Mouse (Mus musculus) myocyte (in vitro differentiated cells): ENCODE measurements around the gene Kif4. TPM values are rescaled to one million over a fixed set of nuclear protein-coding genes. Genes with fewer than 3 reads are reported as not detected.

Source experiments
- H3K27me3 ChIP-seq: one replicate; pipeline ENCODE4 v1.6.1; 2011; ENCODE audit not compliant: control insufficient read depth, insufficient read depth, insufficient read length
- H3K36me3 ChIP-seq: one replicate; pipeline ENCODE4 v1.6.1; 2011; ENCODE audit not compliant: control insufficient read depth, insufficient read depth
- H3K4me2 ChIP-seq: one replicate; pipeline ENCODE4 v1.6.1; 2011; ENCODE audit warnings: low read depth, control low read depth
- H3K4me3 ChIP-seq: one replicate; pipeline ENCODE4 v1.5.1; 2011; ENCODE audit warnings: mild to moderate bottlenecking, control low read depth, moderate library complexity
- H3K79me2 ChIP-seq: one replicate; pipeline ENCODE4 v1.6.1; 2011; ENCODE audit not compliant: control insufficient read depth, insufficient read depth
- H3ac ChIP-seq: one replicate; pipeline ENCODE4 v1.6.1; 2011; ENCODE audit not compliant: control insufficient read depth, insufficient read length
- CEBPB ChIP-seq: IDR thresholded peaks from 2 replicates; pipeline ENCODE4 v1.6.1; 2011; ENCODE audit warnings: mild to moderate bottlenecking, moderate library complexity; ENCODE audit not compliant: poor library complexity, insufficient read depth, severe bottlenecking
- E2F4 ChIP-seq: IDR thresholded peaks from one replicate; pipeline ENCODE4 v1.6.1; 2011; ENCODE audit warnings: mild to moderate bottlenecking, control low read depth, moderate library complexity; ENCODE audit not compliant: insufficient read depth
- MAX ChIP-seq: IDR thresholded peaks from one replicate; pipeline ENCODE4 v1.6.1; 2011; ENCODE audit warnings: low read depth, mild to moderate bottlenecking, control low read depth
- MYOD1 ChIP-seq, 3 experiments: IDR thresholded peaks; one replicate each; pipeline ENCODE4 v1.6.1; 2011; ENCODE audit warnings: control low read depth in 2 of 3, low read depth in 2 of 3, mild to moderate bottlenecking in 2 of 3, moderate library complexity in 1 of 3; ENCODE audit not compliant: insufficient read length in 2 of 3, control insufficient read depth in 1 of 3
- MYOG ChIP-seq, 3 experiments: IDR thresholded peaks; one replicate each; pipeline ENCODE4 v1.6.1; 2011; ENCODE audit warnings: control low read depth in 2 of 3, low read depth in 2 of 3, mild to moderate bottlenecking in 2 of 3; ENCODE audit not compliant: insufficient read length in 2 of 3, control insufficient read depth in 1 of 3, insufficient read depth in 1 of 3
- POLR2A ChIP-seq: IDR thresholded peaks from one replicate; pipeline ENCODE4 v1.6.1; 2011; ENCODE audit warnings: low read depth, mild to moderate bottlenecking, control low read depth, moderate library complexity; ENCODE audit not compliant: insufficient read length
- POLR2AphosphoS2 ChIP-seq: IDR thresholded peaks from one replicate; pipeline ENCODE4 v1.6.1; 2011; ENCODE audit warnings: low read depth, control low read depth; ENCODE audit not compliant: insufficient read length
- REST ChIP-seq: IDR thresholded peaks from one replicate; pipeline ENCODE4 v1.6.1; 2011; ENCODE audit warnings: mild to moderate bottlenecking, control low read depth, moderate library complexity; ENCODE audit not compliant: insufficient read depth, insufficient read length
- SRF ChIP-seq: IDR thresholded peaks from one replicate; pipeline ENCODE4 v1.6.1; 2011; ENCODE audit warnings: low read depth; ENCODE audit not compliant: control insufficient read depth, insufficient read length
- TCF12 ChIP-seq: IDR thresholded peaks from one replicate; pipeline ENCODE4 v1.6.1; 2011; ENCODE audit warnings: mild to moderate bottlenecking, control low read depth; ENCODE audit not compliant: poor library complexity, insufficient read depth, severe bottlenecking
- TCF3 ChIP-seq: IDR thresholded peaks from one replicate; pipeline ENCODE4 v1.6.1; 2011; ENCODE audit warnings: low read depth, control low read depth; ENCODE audit not compliant: insufficient read length
- USF1 ChIP-seq: IDR thresholded peaks from one replicate; pipeline ENCODE4 v1.6.1; 2011; ENCODE audit warnings: low read depth, mild to moderate bottlenecking, control low read depth, moderate library complexity
- polyA plus RNA-seq: library from polyadenylated mRNA; unstranded; fragments of >200 nt; fragmentation: generic; extraction: Trizol; gene quantifications from one replicate; pipeline ENCODE4 v1.2.1, GENCODE M21; 2012; ENCODE audit warnings: missing spikeins

Kif4 gene
- polyA plus RNA-seq, 1 experiment = 4.5 TPM

GRCm38 (mm10) chrX:100629076-100629475, 3.5 kb downstream of the Kif4 start:
- TF ChIP-seq USF1 (no peak), SRF (no peak), CEBPB (no peak), TCF3 (no peak), REST (no peak), MYOD1 (IDR thresholded peaks at IDR 0.05; ENCODE audit: control insufficient read depth in 1 of 3, insufficient read length in 2 of 3, low read depth in 2 of 3) (no peak), POLR2AphosphoS2 (no peak), MAX (no peak), TCF12 (no peak), POLR2A (no peak), E2F4 (no peak), MYOG (IDR thresholded peaks at IDR 0.05; ENCODE audit: control insufficient read depth in 1 of 3, insufficient read depth in 1 of 3, insufficient read length in 2 of 3, low read depth in 2 of 3) (no peak)
- H3ac ChIP-seq = no peak overlapping the region
- H3K4me2 ChIP-seq = no peak overlapping the region
- H3K36me3 ChIP-seq = no peaks in the 10 kb centered on the region
- peaks cover 52% of the 10 kb centered on the region for H3K79me2 ChIP-seq
- no peak overlapping the region for H3K4me3 ChIP-seq
- H3K27me3 ChIP-seq = no peaks in the 10 kb centered on the region

GRCm38 (mm10) chrX:100638477-100638876, 12.9 kb downstream of the Kif4 start:
- H3K4me3 ChIP-seq = no peak overlapping the region
- H3K79me2 ChIP-seq = no peaks in the 10 kb centered on the region
- H3K4me2 ChIP-seq = no peak overlapping the region
- H3K27me3 ChIP-seq = no peaks in the 10 kb centered on the region
- H3K36me3 ChIP-seq = no peaks in the 10 kb centered on the region
- TF ChIP-seq USF1 = no peak
- TF ChIP-seq MYOG (IDR thresholded peaks at IDR 0.05; ENCODE audit: control insufficient read depth in 1 of 3, insufficient read depth in 1 of 3, insufficient read length in 2 of 3, low read depth in 2 of 3) = no peak
- TF ChIP-seq MYOD1 (IDR thresholded peaks at IDR 0.05; ENCODE audit: control insufficient read depth in 1 of 3, insufficient read length in 2 of 3, low read depth in 2 of 3) = no peak
- no peak for TF ChIP-seq TCF12
- no peak overlapping the region for H3ac ChIP-seq

GRCm38 (mm10) chrX:100652848-100653247, 27.3 kb downstream of the Kif4 start:
- no peak for TF ChIP-seq MYOG (IDR thresholded peaks at IDR 0.05; ENCODE audit: control insufficient read depth in 1 of 3, insufficient read depth in 1 of 3, insufficient read length in 2 of 3, low read depth in 2 of 3)
- no peak for TF ChIP-seq POLR2A
- TF ChIP-seq TCF3 = no peak
- no peak for TF ChIP-seq REST
- no peak for TF ChIP-seq MAX
- no peak for TF ChIP-seq MYOD1 (IDR thresholded peaks at IDR 0.05; ENCODE audit: control insufficient read depth in 1 of 3, insufficient read length in 2 of 3, low read depth in 2 of 3)
- TF ChIP-seq USF1 = no peak
- TF ChIP-seq TCF12 = no peak
- no peak for TF ChIP-seq CEBPB
- no peak for TF ChIP-seq POLR2AphosphoS2
- no peak for TF ChIP-seq E2F4
- no peak for TF ChIP-seq SRF
- Histone ChIP-seq H3K4me2 (no peak overlapping the region), H3K27me3 (no peaks in the 10 kb centered on the region), H3K4me3 (no peak overlapping the region), H3K36me3 (no peaks in the 10 kb centered on the region), H3K79me2 (peaks cover 10% of the 10 kb centered on the region), H3ac (no peak overlapping the region)

- Histone ChIP-seq H3K4me2 (no peak overlapping the region), H3K27me3 (no peaks in the 10 kb centered on the region), H3ac (no peak overlapping the region), H3K79me2 (no peaks in the 10 kb centered on the region), H3K36me3 (no peaks in the 10 kb centered on the region), H3K4me3 (no peak overlapping the region)
- TF ChIP-seq MAX = no peak
- TF ChIP-seq USF1 = no peak
- no peak for TF ChIP-seq POLR2AphosphoS2
- TF ChIP-seq TCF3 = no peak
- no peak for TF ChIP-seq CEBPB
- TF ChIP-seq MYOD1 (IDR thresholded peaks at IDR 0.05; ENCODE audit: control insufficient read depth in 1 of 3, insufficient read length in 2 of 3, low read depth in 2 of 3) = no peak
- TF ChIP-seq TCF12 = no peak
- TF ChIP-seq POLR2A = no peak
- TF ChIP-seq E2F4 = no peak
- no peak for TF ChIP-seq MYOG (IDR thresholded peaks at IDR 0.05; ENCODE audit: control insufficient read depth in 1 of 3, insufficient read depth in 1 of 3, insufficient read length in 2 of 3, low read depth in 2 of 3)
- TF ChIP-seq SRF = no peak
- no peak for TF ChIP-seq REST
These were observed 39.3 kb downstream of the Kif4 start for GRCm38 (mm10) chrX:100664825-100665224.

GRCm38 (mm10) chrX:100678204-100678603, 52.7 kb downstream of the Kif4 start:
- H3ac ChIP-seq = no peak overlapping the region
- no peaks in the 10 kb centered on the region for H3K79me2 ChIP-seq
- H3K36me3 ChIP-seq = no peaks in the 10 kb centered on the region
- no peak overlapping the region for H3K4me2 ChIP-seq
- TF ChIP-seq SRF (no peak), POLR2A (no peak), TCF3 (no peak), TCF12 (no peak), MYOD1 (IDR thresholded peaks at IDR 0.05; ENCODE audit: control insufficient read depth in 1 of 3, insufficient read length in 2 of 3, low read depth in 2 of 3) (no peak), MYOG (IDR thresholded peaks at IDR 0.05; ENCODE audit: control insufficient read depth in 1 of 3, insufficient read depth in 1 of 3, insufficient read length in 2 of 3, low read depth in 2 of 3) (no peak), USF1 (no peak), E2F4 (no peak), POLR2AphosphoS2 (no peak), REST (no peak), MAX (no peak), CEBPB (no peak)
- H3K27me3 ChIP-seq = no peaks in the 10 kb centered on the region
- no peak overlapping the region for H3K4me3 ChIP-seq
